Comparison of ENCODE assay signal across 10 mouse cellular contexts in genomic region chr13:64443263-64443894, GRCm38 (mm10). TPM values are rescaled to one million over a fixed set of nuclear protein-coding genes. Genes with fewer than 3 reads are reported as not detected.
DNase-seq lines count a peak whose midpoint lies in the region; ATAC-seq and TF ChIP-seq lines count a peak whose summit lies in the region.
"Had no signal": no experiment of that assay in that cellular context is flagged by ENCODE, and none has a peak within 500 bp of the region (broad histone marks: within the 10 kb centered on the region; RNA-seq: fewer than 3 reads in every experiment).

No protein-coding gene starts in this region.

- TF ChIP-seq CTCF in brain, embryonic 14.5 days (IDR thresholded peaks at IDR 0.05; ENCODE audit: borderline replicate concordance, extremely low read depth, insufficient read depth, insufficient read length) = peak; percentile 63; the same call in 1 of the 2 replicates

- no peak for TF ChIP-seq POLR2A in brain, embryonic 14.5 days (IDR thresholded peaks at IDR 0.05; ENCODE audit: borderline replicate concordance, extremely low read depth, insufficient read depth, insufficient read length, poor library complexity, severe bottlenecking)
- TF ChIP-seq POLR2A in limb, embryonic 14.5 days (IDR thresholded peaks at IDR 0.05; ENCODE audit: borderline replicate concordance, extremely low read depth, insufficient read depth, insufficient read length) = no peak

- no peak overlapping the region for H3K9ac ChIP-seq in forebrain, embryonic 14.5 days (ENCODE audit: low read length)
- H3K9ac ChIP-seq in limb, embryonic 14.5 days (ENCODE audit: low read depth, low read length, severe bottlenecking) = no peak overlapping the region

- no peak overlapping the region for H3K4me3 ChIP-seq in forebrain, embryonic 14.5 days (ENCODE audit: low read depth, low read length)
- no peak overlapping the region for H3K4me3 ChIP-seq in limb, embryonic 14.5 days (replicated peaks; ENCODE audit: low read length)
- H3K4me3 ChIP-seq: myocyte had no signal

- H3K36me3 ChIP-seq in forebrain, embryonic 14.5 days (ENCODE audit: control insufficient read depth, insufficient read depth, low read length) = peaks cover 3% of the 10 kb centered on the region; the same call in 1 of the 2 replicates
- H3K36me3 ChIP-seq in limb, embryonic 14.5 days (ENCODE audit: control insufficient read depth, insufficient read depth, low read length) = peaks cover 5% of the 10 kb centered on the region; the same call in 1 of the 2 replicates

- no peak overlapping the region for H3K4me2 ChIP-seq in forebrain, embryonic 14.5 days (ENCODE audit: low read length)
- H3K4me2 ChIP-seq in limb, embryonic 14.5 days (replicated peaks; ENCODE audit: low read depth, low read length, severe bottlenecking) = no peak overlapping the region

- peak; percentile 71 for DNase-seq in layer of hippocampus, adult 11-12 months (ENCODE audit: low spot score)
- no peak for DNase-seq in layer of hippocampus, adult 9-10 months (ENCODE audit: low spot score)
- peak; percentile 85 for DNase-seq in brain, embryonic 14.5 days (ENCODE audit: low read depth)
- DNase-seq in forebrain, embryonic 14.5 days (ENCODE audit: low spot score) = peak; percentile 86
- DNase-seq in kidney, adult 9 months = peak; percentile 73
- DNase-seq in limb, embryonic 14.5 days (ENCODE audit: low spot score) = peak; percentile 58
- peak; percentile 61 for DNase-seq in retina, embryonic 14.5 days (ENCODE audit: low spot score)
- no peak for DNase-seq in gastrocnemius, postnatal 4 days (ENCODE audit: low spot score in 2 of 2)

- WGBS in forebrain, embryonic 14.5 days = 61% methylated on average over 4 of the region's 4 CpGs
- WGBS in limb, embryonic 14.5 days = 47% methylated on average over 4 of the region's 4 CpGs

- H3K4me1 ChIP-seq in forebrain, embryonic 14.5 days (ENCODE audit: control insufficient read depth, insufficient read depth, low read length) = no peaks in the 10 kb centered on the region
- H3K4me1 ChIP-seq in limb, embryonic 14.5 days (ENCODE audit: control insufficient read depth, insufficient read depth, low read length) = no peaks in the 10 kb centered on the region

- peak; percentile 57 for ATAC-seq in forebrain, embryonic 14.5 days
- no peak for ATAC-seq in limb, embryonic 14.5 days (ENCODE audit: low FRiP score, low read depth)

- no peaks in the 10 kb centered on the region for H3K9me3 ChIP-seq in forebrain, embryonic 14.5 days (replicated peaks; ENCODE audit: control insufficient read depth, low read length)
- H3K9me3 ChIP-seq in limb, embryonic 14.5 days (ENCODE audit: control insufficient read depth, low read length) = no peaks in the 10 kb centered on the region

- no peak overlapping the region for H3K27ac ChIP-seq in forebrain, embryonic 14.5 days (ENCODE audit: low read depth, low read length)
- no peak overlapping the region for H3K27ac ChIP-seq in limb, embryonic 14.5 days (replicated peaks; ENCODE audit: low read depth, low read length)

- H3K27me3 ChIP-seq in forebrain, embryonic 14.5 days (replicated peaks; ENCODE audit: control insufficient read depth, insufficient read depth, low read length) = no peaks in the 10 kb centered on the region
- no peaks in the 10 kb centered on the region for H3K27me3 ChIP-seq in limb, embryonic 14.5 days (ENCODE audit: control insufficient read depth, insufficient read depth, low read length)

RNA-seq across cellular contexts. Expression of gene Cdk20, which starts 11.3 kb away (rescaled TPM):
- polyA plus RNA-seq in brain, embryonic 14.5 days (2012; rRNA removed) = 23.7 and 26.9 TPM in 2 replicates
- polyA plus RNA-seq in forebrain, embryonic 14.5 days (2014; fragmentation: Nextera tagmentation; extraction: Ambion mirVana) = 22.0 and 24.1 TPM in 2 replicates
- polyA plus RNA-seq in limb, embryonic 14.5 days (2012; rRNA removed) = 19.9 and 26.0 TPM in 2 replicates
- 12.3 and 15.2 TPM in 2 replicates for polyA plus RNA-seq in limb, embryonic 14.5 days (2014; fragmentation: Nextera tagmentation; extraction: Ambion mirVana)
- total RNA-seq in gastrocnemius, postnatal 4 days (2021) = 1 to 10 TPM; 3.9 to 5.2 TPM

RNA-seq across cellular contexts. Expression of gene Fam240b, which starts 54.2 kb away (rescaled TPM):
- not detected in 2 replicates for polyA plus RNA-seq in brain, embryonic 14.5 days (2012; rRNA removed)
- polyA plus RNA-seq in forebrain, embryonic 14.5 days (2014; fragmentation: Nextera tagmentation; extraction: Ambion mirVana) = not detected in 2 replicates
- polyA plus RNA-seq in limb, embryonic 14.5 days (2012; rRNA removed) = not detected in 2 replicates
- polyA plus RNA-seq in limb, embryonic 14.5 days (2014; fragmentation: Nextera tagmentation; extraction: Ambion mirVana) = not detected in 2 replicates
- under 1 TPM in 1 of 2 experiments, not detected in 1; 0.34 TPM for total RNA-seq in gastrocnemius, postnatal 4 days (2021)
- polyA plus RNA-seq: heart, embryonic 14.5 days; myocyte had no signal

Comparison
In these comparisons a context has a peak if more than half of its experiments do, and no peak if none do; other contexts are left out.
1. DNase-seq: peak in layer of hippocampus, adult 11-12 months (single experiment), brain, embryonic 14.5 days (single experiment), forebrain, embryonic 14.5 days (single experiment), kidney, adult 9 months (single experiment), limb, embryonic 14.5 days (single experiment) and retina, embryonic 14.5 days (single experiment); none in layer of hippocampus, adult 9-10 months (single experiment) and gastrocnemius, postnatal 4 days (0 of 2).